Comparison of ENCODE assay signal across 8 mouse cellular contexts in the genomic region with DNA sequence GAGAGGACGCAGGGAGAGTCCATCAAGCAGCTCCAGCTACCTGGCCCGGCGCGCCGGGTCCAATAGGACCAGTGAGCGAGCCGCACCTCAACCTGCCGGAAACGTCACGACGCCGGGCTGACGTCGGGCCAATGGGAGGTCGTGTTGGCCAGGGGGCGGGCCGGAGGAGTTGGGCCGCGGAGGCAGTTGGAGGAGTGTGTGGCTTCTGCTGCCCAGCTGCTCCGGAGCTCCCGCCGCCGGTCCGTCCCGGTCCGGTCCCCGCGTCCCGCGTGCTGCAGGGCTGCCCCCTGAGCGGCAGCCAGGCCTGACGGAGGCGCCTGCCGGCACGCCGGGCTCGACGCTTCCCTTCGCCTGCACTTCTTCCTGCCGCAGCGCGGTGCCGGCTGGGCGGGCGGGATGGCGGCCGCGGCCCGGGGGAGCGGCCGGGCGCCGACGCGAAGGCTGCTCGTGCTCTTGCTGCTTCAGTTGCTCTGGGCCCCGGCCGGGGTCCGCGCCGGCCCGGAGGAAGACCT. TPM values are rescaled to one million over a fixed set of nuclear protein-coding genes. Genes with fewer than 3 reads are reported as not detected.
DNase-seq lines count a peak whose midpoint lies in the region; ATAC-seq lines count a peak whose summit lies in the region.

A gene (plus strand): TSS at position 131 of the 512 bp plus-strand sequence.

- peak; percentile 89 for DNase-seq in T-cell, adult 2 months (ENCODE audit: low spot score)
- DNase-seq in cerebellum, postnatal 36 days = peak; percentile 93 to 96
- peak; percentile 94 for DNase-seq in gastrocnemius, adult 18-20 months (ENCODE audit: low spot score)
- DNase-seq in left cerebral cortex, adult 18-20 months (ENCODE audit: low spot score in 2 of 2) = peak; percentile 95 to 98
- peak; percentile 97 for DNase-seq in right cerebral cortex, adult 18-20 months
- peak; percentile 88 for DNase-seq in urinary bladder, postnatal 10 days (ENCODE audit: low spot score)

- peak within 1 kb of the TSS; percentile 93 for H3K27ac ChIP-seq in hindbrain, embryonic 16.5 days (ENCODE audit: low read depth, low read length)
- peak within 1 kb of the TSS; percentile 31 for H3K27ac ChIP-seq in macrophage

- H3K9ac ChIP-seq in hindbrain, embryonic 16.5 days (ENCODE audit: low read depth, low read length) = peak within 1 kb of the TSS; percentile 98

- H3K4me2 ChIP-seq in hindbrain, embryonic 16.5 days (ENCODE audit: low read length) = peak within 1 kb of the TSS; percentile 95

- H3K79me2 ChIP-seq in macrophage (ENCODE audit: inconsistent target) = peaks cover 45% of the 10 kb centered on the region

- peaks cover 15% of the 10 kb centered on the region for H3K4me1 ChIP-seq in hindbrain, embryonic 16.5 days (ENCODE audit: control insufficient read depth, insufficient read depth, low read depth, low read length)

- WGBS in hindbrain, embryonic 16.5 days = 0% methylated on average over 38 of the region's 62 CpGs
- WGBS in macrophage (ENCODE audit: missing documents) = under 1% methylated on average over 35 of the region's 62 CpGs

- no peaks in the 10 kb centered on the region for H3K36me3 ChIP-seq in hindbrain, embryonic 16.5 days (ENCODE audit: control insufficient read depth, insufficient read depth, low read length)
- H3K36me3 ChIP-seq in macrophage (ENCODE audit: inconsistent target) = no peaks in the 10 kb centered on the region

- ATAC-seq in hindbrain, embryonic 16.5 days = peak; percentile 99

- no peaks in the 10 kb centered on the region for H3K27me3 ChIP-seq in hindbrain, embryonic 16.5 days (replicated peaks; ENCODE audit: control insufficient read depth, insufficient read depth, low read length)

- H3K4me3 ChIP-seq in hindbrain, embryonic 16.5 days (ENCODE audit: low read length) = peak within 1 kb of the TSS; percentile 99
- peak within 1 kb of the TSS; percentile 62 for H3K4me3 ChIP-seq in macrophage (ENCODE audit: inconsistent target)

- no peaks in the 10 kb centered on the region for H3K9me3 ChIP-seq in hindbrain, embryonic 16.5 days (ENCODE audit: control insufficient read depth, low read length)

RNA-seq across cellular contexts. Expression of the gene that starts here (rescaled TPM):
- 10 to 100 TPM; 15.5 to 16.4 TPM for total RNA-seq in gastrocnemius, adult 18-20 months (2021)
- polyA plus RNA-seq in hindbrain, embryonic 16.5 days (2015; fragmentation: Nextera tagmentation; extraction: Ambion mirVana) = 42.8 and 46.3 TPM in 2 replicates
- 10 to 100 TPM; 32.5 to 35.3 TPM for total RNA-seq in left cerebral cortex, adult 18-20 months (2021)
- total RNA-seq in macrophage (2018; cell fraction: chromatin; rRNA removed) = 100 to 1,000 TPM in 6 of 26 experiments, 10 to 100 TPM in 20; 37.7 to 169 (median 76.7) TPM
- total RNA-seq in macrophage (2018; cell fraction: cytosol; rRNA removed) = 10 to 100 TPM; 47.6 to 98.1 (median 67.4) TPM
- total RNA-seq in macrophage (2018; cell fraction: nucleus; rRNA removed) = 100 to 1,000 TPM in 12 of 26 experiments, 10 to 100 TPM in 14; 56.5 to 146 (median 95.7) TPM
- polyA plus RNA-seq in macrophage (2018) = 64.0 to 86.9 TPM (median 84.3 TPM) in 3 replicates

Comparison
In these comparisons a context has a peak if more than half of its experiments do, and no peak if none do; other contexts are left out.
1. Peak in every context shown above with its lines: DNase-seq, ATAC-seq, H3K4me3 ChIP-seq and H3K27ac ChIP-seq.